Mouse (Mus musculus) layer of hippocampus, postnatal 25 days (tissue): ENCODE measurements at regions not wholly inside any gene's neighbourhood (a gene's known extent, or its start where the extent isn't known, plus 50 kb on each side); places are given as distances from the start of the nearest gene placed in this dataset.
"Not testable (repeated sequence)": the region's sequence is repeated elsewhere in the genome, so short reads cannot be mapped to it uniquely, and the experiment has no call there.

ENCODE experiments used
- DNase-seq, 2 experiments: peaks; one replicate each; pipeline ENCODE4 v3.0.0; 2022; ENCODE audit warnings: mixed read lengths in 2 of 2, low spot score in 1 of 2; ENCODE audit errors: extremely low spot score in 1 of 2

DNA sequence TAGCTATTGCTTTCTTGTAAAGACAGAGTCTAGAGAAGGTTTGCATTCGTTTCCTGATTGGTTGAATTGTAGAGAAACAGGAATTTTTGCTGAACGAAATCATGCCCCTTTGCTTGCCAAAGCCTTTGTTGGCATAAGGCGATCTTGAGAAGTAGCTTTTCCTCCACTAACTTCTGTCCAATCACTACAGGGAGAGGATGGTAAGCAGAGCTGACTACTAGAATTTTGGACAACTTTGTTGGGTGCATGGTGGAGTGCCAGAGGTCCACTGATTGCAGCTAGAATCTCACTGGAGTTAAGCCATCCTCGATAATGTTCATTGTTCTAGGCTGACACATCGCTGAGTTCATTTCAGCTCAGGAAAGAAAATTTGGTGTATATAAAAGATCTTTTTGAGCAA, 131.1 kb upstream of the Nabp1 start:
- DNase-seq = no peak

- DNase-seq = no peak
Observed at GRCm38 (mm10) chr1:51607437-51607855, 129.2 kb upstream of the Nabp1 start.

DNA sequence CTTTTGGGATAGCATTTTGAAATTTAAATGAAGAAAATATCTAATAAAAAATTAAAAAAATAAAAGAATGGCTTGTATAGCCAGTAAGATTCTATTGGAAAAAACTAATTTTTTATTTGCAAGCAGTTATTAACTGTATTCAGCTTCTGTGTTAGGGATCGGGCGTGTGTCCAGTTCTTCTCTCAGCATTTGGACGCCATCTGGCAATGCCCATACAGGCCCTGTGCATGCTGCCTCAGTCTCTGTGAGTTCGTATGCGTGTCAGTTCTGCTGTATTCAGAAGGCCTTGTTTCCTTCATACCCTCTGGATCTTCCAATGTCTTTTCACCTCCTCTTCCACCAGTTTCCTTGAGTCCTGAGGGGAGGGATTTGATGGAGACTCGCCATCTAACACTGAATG, 123.8 kb upstream of the Nabp1 start:
- DNase-seq = no peak

GRCm38 (mm10) chr1:51600425-51600824, 122.2 kb upstream of the Nabp1 start:
- DNase-seq = no peak

GRCm38 (mm10) chr1:51596935-51597820, 119.0 kb upstream of the Nabp1 start:
- DNase-seq = peak; percentile 67 to 91

DNA sequence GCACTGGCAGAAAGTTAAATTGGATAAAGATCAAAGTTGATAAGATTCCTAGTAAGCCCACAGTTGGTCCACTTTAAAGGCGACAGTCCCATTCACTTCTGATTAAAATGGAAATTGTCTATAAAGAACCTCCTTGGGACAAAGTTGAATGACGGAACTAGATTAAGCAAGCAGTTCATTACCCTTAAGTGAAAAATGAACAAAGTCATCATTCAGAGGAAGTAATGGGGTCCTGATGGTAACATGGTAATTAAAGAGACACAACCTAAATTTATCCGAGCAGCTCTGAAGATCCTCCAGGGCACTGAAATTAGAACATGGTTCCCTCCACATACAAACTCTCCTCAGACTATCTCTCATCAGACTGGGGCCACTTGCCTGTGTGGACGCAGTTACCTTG, 116.4 kb upstream of the Nabp1 start:
- no peak for DNase-seq

DNA sequence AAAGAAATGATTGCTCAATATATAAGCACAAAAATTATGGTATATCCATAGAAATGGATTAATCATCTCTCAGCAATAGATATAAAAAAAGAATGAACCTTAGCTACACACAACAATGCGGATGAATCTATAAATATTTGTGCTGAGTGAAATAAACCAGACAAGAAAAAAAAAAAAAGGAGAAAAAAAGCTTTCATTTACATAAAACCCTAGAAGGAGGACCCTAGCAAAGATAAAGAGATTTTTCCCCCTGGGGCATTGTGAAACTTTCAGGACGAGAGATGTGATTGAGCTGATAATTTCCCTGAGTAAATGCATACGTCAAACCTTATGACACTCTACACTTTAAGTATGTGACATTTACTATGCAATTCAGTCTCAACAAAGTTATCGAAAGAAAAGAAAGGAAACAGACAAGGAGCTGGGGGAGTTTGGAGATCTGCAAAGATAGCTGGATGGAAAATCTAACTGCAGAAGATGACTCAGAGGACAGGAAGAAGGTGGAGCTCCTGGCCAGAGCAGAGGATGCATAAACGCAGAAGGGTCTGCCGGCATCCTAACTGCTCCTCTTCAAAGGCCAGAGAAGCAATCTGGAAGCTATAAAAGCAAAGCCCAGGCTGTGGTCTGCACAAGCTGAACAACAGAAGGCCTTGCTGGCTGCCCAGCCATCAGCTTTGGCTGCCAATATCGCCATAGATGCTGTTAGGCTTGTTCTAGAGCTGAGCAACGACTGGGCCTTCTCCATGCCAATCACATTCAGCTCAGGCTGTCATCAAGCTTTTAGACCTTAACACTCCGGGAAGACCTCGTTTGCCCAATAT, 115.6 kb upstream of the Nabp1 start:
- no peak for DNase-seq

DNA sequence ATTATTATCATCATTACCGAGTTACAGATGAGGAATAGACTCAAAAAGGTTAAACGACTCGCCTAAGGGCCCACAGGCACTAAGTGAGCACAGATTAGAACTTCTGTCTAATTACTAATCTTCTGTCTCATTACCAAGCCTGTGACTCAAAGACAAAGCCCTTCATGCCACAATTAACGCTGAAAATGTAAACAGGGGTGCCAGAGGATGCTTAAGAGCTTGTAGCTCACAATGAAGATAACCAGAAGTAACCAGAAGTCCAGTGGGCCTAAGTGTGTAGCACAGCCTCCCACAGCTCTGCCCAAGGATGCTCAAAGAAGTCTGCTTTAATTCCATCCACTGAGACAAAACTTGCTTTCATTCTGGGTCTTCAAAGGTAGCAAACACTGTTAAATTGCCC, 113.7 kb upstream of the Nabp1 start:
- no peak for DNase-seq

DNA sequence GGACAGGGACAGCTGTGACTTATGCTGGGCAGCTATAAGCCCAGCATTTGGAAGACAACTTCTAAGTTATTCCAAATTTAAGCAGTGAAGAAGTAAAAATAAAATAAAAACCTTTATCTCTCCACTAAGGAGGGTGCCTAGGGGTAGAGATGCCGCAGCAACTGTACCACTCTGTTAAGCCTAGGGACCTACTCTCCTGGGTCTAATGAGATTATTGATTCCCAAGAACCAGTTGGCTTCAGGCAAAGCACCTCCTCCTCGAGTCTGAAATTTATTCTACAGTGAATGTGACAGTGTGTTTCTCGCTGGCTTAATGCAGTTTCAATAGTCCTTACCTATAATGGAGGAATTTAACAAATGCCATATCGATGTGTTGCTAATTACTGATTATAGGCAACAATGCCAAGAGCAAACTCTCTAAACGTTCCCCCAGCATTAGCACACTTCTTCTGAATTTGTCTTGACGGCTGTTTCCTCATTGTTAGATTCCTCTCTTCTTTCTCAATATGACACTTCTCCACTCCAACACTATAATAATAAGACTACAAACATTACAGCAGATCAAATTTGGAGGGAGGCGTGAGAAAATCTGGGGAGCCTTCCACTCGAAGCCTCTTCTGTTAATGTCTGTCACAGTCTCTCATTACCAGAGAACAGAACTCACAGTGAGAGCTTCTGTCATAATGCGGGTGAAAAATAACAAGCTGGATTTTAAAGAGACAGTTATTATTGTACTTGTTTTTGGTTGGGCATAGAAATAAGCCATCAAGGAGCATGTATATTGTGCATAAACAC, 112.6 kb upstream of the Nabp1 start:
- DNase-seq = no peak

GRCm38 (mm10) chr1:51584925-51585424, 106.8 kb upstream of the Nabp1 start:
- no peak for DNase-seq

- DNase-seq = no peak
Observed at GRCm38 (mm10) chr1:51583871-51584270, 105.6 kb upstream of the Nabp1 start.

GRCm38 (mm10) chr1:51580074-51580473, 101.8 kb upstream of the Nabp1 start:
- DNase-seq = no peak

DNA sequence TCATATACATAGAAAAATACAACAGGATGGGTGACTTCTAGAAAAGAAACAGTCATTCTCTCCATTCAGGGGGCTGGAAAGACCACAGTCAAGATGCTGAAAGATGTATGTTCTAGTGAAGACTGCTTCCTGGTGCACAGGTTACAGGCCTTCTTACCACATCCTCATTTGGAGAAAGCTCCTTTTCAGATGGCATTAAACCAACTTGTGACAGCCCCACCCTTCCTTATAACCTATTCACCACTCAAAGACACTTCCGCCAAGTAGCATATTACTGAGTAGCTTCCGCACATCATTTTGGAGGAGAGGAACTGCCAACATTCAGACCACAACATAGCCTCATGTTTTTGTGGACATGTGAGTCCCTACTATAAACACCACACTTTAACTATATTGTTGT, 99.5 kb upstream of the Nabp1 start:
- DNase-seq = no peak

DNA sequence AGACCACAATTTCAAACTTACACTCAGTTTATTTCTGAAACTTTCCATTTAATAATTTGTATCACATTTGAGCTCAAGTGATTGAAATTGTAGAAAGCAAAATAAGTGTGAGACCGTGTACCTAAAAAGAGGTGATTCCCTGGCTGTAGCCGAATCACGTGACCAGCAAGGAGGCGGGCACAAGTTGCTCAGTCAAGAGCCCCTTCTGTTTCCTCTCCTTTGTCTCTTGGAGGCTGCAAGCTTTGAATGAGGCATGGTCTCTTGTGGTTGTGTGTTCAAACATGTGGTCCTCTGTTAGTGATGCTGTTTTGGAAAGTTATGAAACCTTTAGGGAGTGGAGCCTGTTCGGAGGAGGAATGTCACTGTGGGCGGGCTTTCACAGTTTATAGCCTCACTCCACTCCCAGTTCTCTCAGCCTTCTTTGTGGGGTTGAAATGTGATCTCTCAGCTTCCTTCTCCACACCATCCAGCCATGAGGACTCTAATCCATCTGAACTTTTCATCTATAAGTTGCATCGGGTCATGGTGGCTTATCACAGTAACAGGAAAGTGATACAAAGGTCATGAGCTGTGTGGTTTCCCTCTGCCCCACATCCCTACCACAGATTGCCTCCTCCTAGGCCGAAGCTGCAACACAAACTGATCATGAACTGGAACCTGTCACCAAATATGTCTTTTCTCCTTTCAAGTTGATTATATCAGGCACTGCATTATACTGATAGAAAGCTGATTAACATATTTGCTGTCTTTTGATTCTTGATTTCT, 94.3 kb upstream of the Nabp1 start:
- DNase-seq = no peak

GRCm38 (mm10) chr1:51569625-51570024, 91.4 kb upstream of the Nabp1 start:
- DNase-seq = no peak

GRCm38 (mm10) chr1:51566170-51566649, 88.0 kb upstream of the Nabp1 start:
- no peak for DNase-seq

- not testable (repeated sequence) for DNase-seq
Observed at GRCm38 (mm10) chr1:51556616-51557015, 78.4 kb upstream of the Nabp1 start.

DNA sequence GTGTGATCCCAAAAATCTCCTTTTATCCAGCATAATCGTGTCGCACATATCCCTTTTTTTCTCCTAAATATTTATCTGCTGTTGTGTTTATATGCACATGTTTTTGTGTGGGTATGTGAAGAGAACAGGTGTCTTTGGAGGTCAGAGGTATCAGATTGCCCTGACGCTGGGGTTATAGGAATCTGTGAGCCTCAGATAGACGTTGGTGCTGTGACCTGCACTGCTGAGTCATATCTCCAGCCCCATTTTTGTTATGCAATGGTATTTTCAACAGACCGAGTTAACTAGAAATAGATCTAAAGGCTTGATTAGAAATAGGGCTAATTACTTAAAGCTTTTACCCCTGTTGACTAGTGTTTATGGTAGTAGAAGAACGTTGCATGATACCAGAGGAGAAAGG, 75.5 kb upstream of the Nabp1 start:
- DNase-seq = no peak

DNA sequence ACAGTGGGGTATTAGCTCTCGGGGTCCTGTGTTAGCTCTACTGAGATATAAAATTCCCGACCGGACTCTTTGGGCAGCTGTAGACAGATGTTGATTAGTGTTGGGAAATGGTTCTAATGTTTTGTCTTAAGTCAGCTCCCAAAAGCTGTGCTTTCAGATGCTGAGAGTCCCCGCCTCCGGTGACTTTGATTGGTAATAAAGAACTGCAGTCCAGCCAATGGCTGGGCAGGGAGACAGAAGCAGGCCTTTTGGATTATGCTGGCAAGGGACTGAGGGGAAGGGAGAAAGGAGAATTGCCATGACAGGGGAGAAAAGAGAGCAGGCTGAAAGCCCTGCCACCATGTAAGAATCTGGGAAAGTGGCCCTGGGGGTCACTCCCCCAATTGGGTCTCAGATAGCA, 73.4 kb upstream of the Nabp1 start:
- no peak for DNase-seq

DNA sequence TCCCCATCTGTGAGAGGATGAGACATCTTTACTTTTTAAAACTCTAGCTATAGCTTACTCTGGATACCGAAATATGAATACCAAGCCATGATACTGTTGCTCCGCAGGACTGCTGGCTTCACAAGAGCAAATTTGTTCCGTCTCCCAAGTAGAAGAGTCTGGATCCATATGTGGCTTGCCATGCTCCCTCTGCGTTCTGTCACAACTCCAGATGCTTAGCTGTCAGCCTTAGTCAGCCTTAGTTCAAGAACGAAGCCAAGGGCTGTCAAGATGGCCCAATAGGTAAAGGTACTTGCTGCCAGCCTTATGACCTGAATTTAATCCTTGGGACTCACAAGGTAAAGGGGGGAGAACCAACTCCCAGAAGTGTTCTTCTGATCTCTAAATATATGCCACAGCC, 64.6 kb upstream of the Nabp1 start:
- DNase-seq = no peak
